Mouse (Mus musculus) forebrain, embryonic 16.5 days (tissue): ENCODE results near the gene Med17. TPM values are rescaled to one million over a fixed set of nuclear protein-coding genes. Genes with fewer than 3 reads are reported as not detected.
"Not testable (repeated sequence)": the region's sequence is repeated elsewhere in the genome, so short reads cannot be mapped to it uniquely, and the experiment has no call there.

Source experiments
- ATAC-seq: fragments of 200-750 bp; cut with Nextera tagmentation; 2 replicates; pipeline ENCODE4 v1.8.0; 2017; ENCODE audit warnings: mild to moderate bottlenecking, moderate library complexity
- H3K27ac ChIP-seq: fragments of 300-500 bp; sonication (generic); 2 replicates; pipeline ENCODE4 v1.5.1; 2014; ENCODE audit warnings: low read length, control low read depth
- H3K27me3 ChIP-seq: fragments of 300-500 bp; sonication (generic); replicated peaks from 2 replicates; pipeline ENCODE4 v1.6.1; 2014; ENCODE audit warnings: low read length; ENCODE audit not compliant: control insufficient read depth, insufficient read depth
- H3K36me3 ChIP-seq: fragments of 300-500 bp; sonication (generic); 2 replicates; pipeline ENCODE4 v1.6.1; 2014; ENCODE audit not compliant: control insufficient read depth, insufficient read depth
- H3K4me1 ChIP-seq: fragments of 300-500 bp; sonication (generic); replicated peaks from 2 replicates; pipeline ENCODE4 v1.6.1; 2014; ENCODE audit warnings: low read length; ENCODE audit not compliant: control insufficient read depth, insufficient read depth
- H3K4me2 ChIP-seq: fragments of 300-500 bp; sonication (generic); 2 replicates; pipeline ENCODE4 v1.6.1; 2014; ENCODE audit warnings: mild to moderate bottlenecking, low read length, control low read depth
- H3K4me3 ChIP-seq: fragments of 300-500 bp; sonication (generic); replicated peaks from 2 replicates; pipeline ENCODE4 v1.5.1; 2014; ENCODE audit warnings: mild to moderate bottlenecking, low read length, control low read depth
- H3K9ac ChIP-seq: fragments of 300-500 bp; sonication (generic); replicated peaks from 2 replicates; pipeline ENCODE4 v1.6.1; 2014; ENCODE audit warnings: low read depth, low read length, control low read depth
- H3K9me3 ChIP-seq: fragments of 300-500 bp; sonication (generic); 2 replicates; pipeline ENCODE4 v1.6.1; 2016; ENCODE audit warnings: low read length; ENCODE audit not compliant: control insufficient read depth
- WGBS: fragments of 180-500 bp; shearing (Covaris S2); extraction: QIAGEN DNeasy Blood & Tissue Kit; methylation state at CpG from one replicate; pipeline ENCODE4 v1.1.7; 2014; 5-methylcytosine and 5-hydroxymethylcytosine counted together
- polyA plus RNA-seq: library from polyadenylated mRNA; unstranded; fragments of >200 nt; fragmentation: Nextera tagmentation; extraction: Ambion mirVana; gene quantifications from 2 replicates; pipeline ENCODE4 v1.2.1, GENCODE M21; 2015

The Med17 gene
- polyA plus RNA-seq, 1 experiment from 2014 or later: 34.9 TPM

GRCm38 (mm10) chr9:15309425-15309824, 29.7 kb upstream of the Med17 start:
- Histone ChIP-seq H3K27me3 (no peaks in the 10 kb centered on the region), H3K27ac (no peak overlapping the region), H3K9ac (no peak overlapping the region), H3K36me3 (peaks cover 35% of the 10 kb centered on the region), H3K4me1 (peaks cover 16% of the 10 kb centered on the region), H3K4me3 (no peak overlapping the region), H3K9me3 (no peaks in the 10 kb centered on the region), H3K4me2 (no peak overlapping the region)
- ATAC-seq: no peak
- 84% methylated on average over 4 of the region's 4 CpGs for WGBS

- peaks cover 16% of the 10 kb centered on the region for H3K4me1 ChIP-seq
- no peak overlapping the region for H3K4me2 ChIP-seq
- no peaks in the 10 kb centered on the region for H3K27me3 ChIP-seq
- WGBS: 45% methylated on average over 2 of the region's 2 CpGs
- no peak overlapping the region for H3K27ac ChIP-seq
- H3K9me3 ChIP-seq: no peaks in the 10 kb centered on the region
- H3K4me3 ChIP-seq: no peak overlapping the region
- ATAC-seq: no peak
- H3K36me3 ChIP-seq: peaks cover 23% of the 10 kb centered on the region
- H3K9ac ChIP-seq: no peak overlapping the region
Observed at GRCm38 (mm10) chr9:15308254-15308653, 28.5 kb upstream of the Med17 start.

DNA sequence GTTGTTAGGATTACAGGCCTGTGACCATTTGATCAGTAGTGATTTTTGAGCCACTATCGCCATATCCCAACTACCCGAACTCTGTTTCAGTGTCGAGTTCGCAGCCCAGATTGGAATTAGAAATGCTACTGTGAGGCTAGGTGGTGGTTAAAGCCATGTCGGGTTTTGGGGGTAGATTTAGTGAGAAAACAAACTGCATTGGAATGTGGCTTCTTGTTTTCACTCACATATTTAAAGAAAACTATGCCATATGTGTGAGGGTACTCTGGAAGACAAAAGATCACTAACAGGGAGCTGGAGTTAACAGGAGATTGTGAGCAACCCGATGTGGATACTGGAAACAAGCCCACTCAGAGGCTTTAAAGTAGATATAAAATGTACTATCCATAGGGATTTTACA, 27.5 kb upstream of the Med17 start:
- ATAC-seq: no peak
- Histone ChIP-seq H3K9me3 (no peaks in the 10 kb centered on the region), H3K4me1 (peaks cover 16% of the 10 kb centered on the region), H3K4me2 (peak overlapping the region; percentile 83), H3K27ac (no peak overlapping the region), H3K36me3 (peaks cover 18% of the 10 kb centered on the region), H3K9ac (peak overlapping the region; percentile 97), H3K27me3 (no peaks in the 10 kb centered on the region), H3K4me3 (peak overlapping the region; percentile 97)
- 11% methylated on average over 6 of the region's 6 CpGs for WGBS

DNA sequence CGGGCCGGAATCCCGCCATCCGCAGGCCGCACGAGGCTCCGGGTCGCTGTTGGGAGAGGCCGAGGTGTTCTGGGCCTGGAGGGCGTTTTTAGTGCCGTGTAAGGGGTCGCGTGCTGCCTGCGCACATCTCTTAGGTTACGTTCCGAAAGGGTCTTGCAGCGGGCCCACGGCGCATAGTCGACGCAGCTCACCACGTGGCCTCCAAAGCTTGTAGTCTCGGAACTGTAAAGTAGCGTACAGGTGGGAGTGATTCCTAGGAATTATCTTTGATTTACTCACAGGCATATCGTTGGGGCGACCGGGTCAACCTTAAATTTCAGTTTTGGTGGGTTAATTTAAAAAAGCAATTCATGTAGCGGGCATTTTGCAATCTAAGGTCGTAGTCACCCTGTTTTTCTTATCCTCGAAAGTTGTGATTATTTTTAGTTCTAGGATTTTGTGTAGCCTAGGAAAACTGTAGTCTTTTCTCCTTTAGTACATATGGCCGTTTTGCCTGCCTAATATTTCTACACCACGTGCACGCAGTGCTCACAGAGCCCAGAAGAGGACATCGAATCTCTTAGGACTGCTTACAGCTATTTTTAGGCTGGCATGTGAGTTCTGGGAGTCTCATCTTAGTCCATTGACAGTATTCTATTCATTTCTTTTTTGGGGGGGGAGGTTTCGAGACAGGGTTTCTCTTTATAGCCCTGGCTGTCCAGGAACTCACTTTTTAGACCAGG, 26.8 kb upstream of the Med17 start, which contains the start of gene 4931406C07Rik:
Gene 4931406C07Rik (minus strand): TSS at position 51 of the 722 bp plus-strand sequence.
- H3K27me3 ChIP-seq: no peaks in the 10 kb centered on the region
- ATAC-seq: peak; percentile 82
- H3K4me3 ChIP-seq: peak within 1 kb of the TSS; percentile 97
- H3K27ac ChIP-seq: peak within 1 kb of the TSS; percentile 89
- peak within 1 kb of the TSS; percentile 97 for H3K9ac ChIP-seq
- peaks cover 17% of the 10 kb centered on the region for H3K4me1 ChIP-seq
- peak within 1 kb of the TSS; percentile 83 for H3K4me2 ChIP-seq
- WGBS: under 1% methylated on average over 35 of the region's 35 CpGs
- no peaks in the 10 kb centered on the region for H3K9me3 ChIP-seq
- H3K36me3 ChIP-seq: peaks cover 13% of the 10 kb centered on the region

DNA sequence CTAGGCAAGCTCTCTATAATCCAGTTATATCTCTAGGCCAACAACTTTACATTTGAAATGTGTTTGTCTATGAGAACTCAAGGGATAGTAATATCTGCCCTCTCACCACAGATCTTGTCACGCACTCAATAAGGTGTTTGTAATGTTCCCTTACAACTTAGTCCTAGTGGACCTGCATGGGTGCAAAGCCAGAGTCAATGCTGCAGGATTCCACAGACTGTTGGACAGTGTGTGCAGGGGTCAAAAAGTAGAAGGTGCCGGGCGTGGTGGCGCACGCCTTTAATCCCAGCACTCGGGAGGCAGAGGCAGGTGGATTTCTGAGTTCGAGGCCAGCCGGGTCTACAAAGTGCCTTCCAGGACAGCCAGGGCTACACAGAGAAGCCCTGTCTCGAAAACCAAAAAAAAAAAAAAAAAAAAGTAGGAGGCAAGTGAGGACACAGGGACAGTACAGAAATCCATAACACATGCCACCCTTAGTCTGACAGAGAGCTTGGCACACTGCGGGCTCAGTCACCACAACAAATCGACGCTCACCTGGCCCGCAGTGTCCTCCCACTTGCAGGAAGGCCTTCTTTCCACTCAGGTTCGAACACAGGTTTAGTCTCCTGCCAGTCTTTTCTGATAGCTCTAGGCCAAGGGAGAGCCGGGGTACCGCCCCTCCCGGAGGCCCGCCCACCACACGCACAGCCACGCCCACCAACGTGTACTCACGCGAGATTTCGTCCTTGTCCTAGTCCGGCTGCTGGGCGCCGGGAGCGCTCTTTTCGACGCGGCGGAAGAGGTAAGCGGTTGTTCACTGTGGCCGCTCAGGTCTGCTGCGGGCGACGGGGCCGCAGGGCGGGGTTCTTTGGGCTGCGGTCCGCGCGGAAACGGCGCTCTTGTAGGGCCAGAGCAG, 26.0 kb upstream of the Med17 start, which contains the start of gene Taf1d:
Gene Taf1d (plus strand): TSS at position 712 of the 895 bp plus-strand sequence.
- ATAC-seq: peak; percentile 98
- Histone ChIP-seq H3K27me3 (no peaks in the 10 kb centered on the region), H3K4me1 (peaks cover 19% of the 10 kb centered on the region), H3K9me3 (no peaks in the 10 kb centered on the region), H3K36me3 (peaks cover 13% of the 10 kb centered on the region), H3K9ac (peak within 1 kb of the TSS; percentile 97), H3K4me3 (peak within 1 kb of the TSS; percentile 97), H3K27ac (peak within 1 kb of the TSS; percentile 89), H3K4me2 (peak within 1 kb of the TSS; percentile 83)
- WGBS: 13% methylated on average over 45 of the region's 45 CpGs

DNA sequence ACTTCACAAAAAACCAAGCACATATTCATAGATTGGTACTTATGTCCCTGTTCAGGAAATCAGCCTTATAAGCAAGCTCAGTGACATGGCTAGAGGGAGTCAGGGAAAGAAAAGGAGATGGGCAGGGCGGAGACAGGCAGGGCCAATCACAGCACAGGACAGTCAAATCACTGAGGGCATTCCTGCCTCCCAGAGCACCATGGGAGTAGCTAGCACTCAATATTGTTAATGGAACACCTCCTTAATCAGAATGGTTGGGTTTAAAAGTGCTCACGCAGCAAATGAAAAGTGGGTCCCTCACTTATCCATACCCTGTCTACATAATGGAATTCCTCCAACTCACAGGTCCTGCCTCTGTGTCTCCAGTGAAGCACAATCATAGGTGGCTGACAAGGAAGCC, 23.1 kb upstream of the Med17 start:
- ATAC-seq: no peak

DNA sequence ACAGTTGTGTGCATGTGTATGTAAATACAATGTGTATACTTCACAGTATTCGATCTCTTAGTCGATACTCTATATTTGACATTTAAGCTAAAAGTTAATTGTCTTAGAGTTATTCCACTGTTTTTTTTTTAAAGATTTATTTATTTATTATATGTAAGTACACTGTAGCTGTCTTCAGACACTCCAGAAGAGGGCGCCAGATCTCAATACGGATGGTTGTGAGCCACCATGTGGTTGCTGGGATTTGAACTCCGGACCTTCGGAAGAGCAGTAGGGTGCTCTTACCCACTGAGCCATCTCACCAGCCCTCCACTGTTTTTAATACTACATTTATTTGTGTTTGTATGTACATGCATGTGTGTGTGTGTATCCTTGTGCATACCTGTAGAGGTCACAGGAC, 22.3 kb upstream of the Med17 start:
- H3K4me1 ChIP-seq, H3K36me3 ChIP-seq, H3K9me3 ChIP-seq, H3K4me2 ChIP-seq, H3K9ac ChIP-seq, H3K27ac ChIP-seq, ATAC-seq, H3K27me3 ChIP-seq, H3K4me3 ChIP-seq: not testable (repeated sequence)
- WGBS: 77% methylated on average over 6 of the region's 6 CpGs

More for the DNA sequence above, 23.1 kb upstream of the Med17 start:
- H3K4me2 ChIP-seq: no peak overlapping the region
- H3K27ac ChIP-seq: no peak overlapping the region
- no peak overlapping the region for H3K4me3 ChIP-seq
- WGBS: 68% methylated on average over 2 of the region's 2 CpGs
- no peak overlapping the region for H3K9ac ChIP-seq
- H3K36me3 ChIP-seq: no peaks in the 10 kb centered on the region
- H3K27me3 ChIP-seq: no peaks in the 10 kb centered on the region
- H3K4me1 ChIP-seq: peaks cover 16% of the 10 kb centered on the region
- H3K9me3 ChIP-seq: no peaks in the 10 kb centered on the region

- Histone ChIP-seq H3K27ac (no peak overlapping the region), H3K36me3 (no peaks in the 10 kb centered on the region), H3K9me3 (no peaks in the 10 kb centered on the region), H3K27me3 (no peaks in the 10 kb centered on the region), H3K4me3 (no peak overlapping the region), H3K4me1 (peaks cover 4% of the 10 kb centered on the region; the same call in 1 of the 2 replicates), H3K4me2 (no peak overlapping the region), H3K9ac (no peak overlapping the region)
- 40% methylated on average over 6 of the region's 6 CpGs for WGBS
- ATAC-seq: no peak
Observed at GRCm38 (mm10) chr9:15301399-15301798, 21.7 kb upstream of the Med17 start.

DNA sequence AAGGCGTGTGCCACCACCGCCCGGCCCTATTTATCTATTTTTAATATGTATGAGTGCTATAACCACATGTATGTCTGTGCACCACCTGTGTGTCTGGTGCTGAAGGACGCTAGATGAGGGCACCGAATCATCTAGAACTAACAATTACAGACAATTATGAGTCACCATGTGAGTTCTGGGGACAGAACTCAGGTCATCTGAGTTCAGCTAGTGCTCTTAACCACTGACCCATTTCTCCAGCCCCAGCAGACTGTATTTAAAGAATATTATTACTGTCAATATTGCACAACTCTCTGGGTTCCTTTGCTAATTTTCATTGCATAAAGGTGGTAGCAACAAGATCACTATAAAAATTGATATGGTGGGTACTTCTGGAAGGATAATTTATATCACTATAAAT, 20.3 kb upstream of the Med17 start:
- Histone ChIP-seq H3K9me3 (no peaks in the 10 kb centered on the region), H3K9ac (no peak overlapping the region), H3K4me1 (peaks cover 4% of the 10 kb centered on the region; the same call in 1 of the 2 replicates), H3K27ac (no peak overlapping the region), H3K4me2 (no peak overlapping the region), H3K4me3 (no peak overlapping the region), H3K27me3 (no peaks in the 10 kb centered on the region), H3K36me3 (no peaks in the 10 kb centered on the region)
- WGBS: 91% methylated on average over 5 of the region's 5 CpGs
- ATAC-seq: no peak
